Mouse (Mus musculus) bone marrow macrophage, adult 2 months (primary cell): ENCODE measurements around the gene A530064D06Rik. TPM values are rescaled to one million over a fixed set of nuclear protein-coding genes. Genes with fewer than 3 reads are reported as not detected.

Source experiments
- H3K27ac ChIP-seq: 2 replicates; pipeline ENCODE4 v1.5.1; 2012; ENCODE audit warnings: low read depth, low read length; ENCODE audit not compliant: insufficient read depth
- H3K4me1 ChIP-seq: 2 replicates; pipeline ENCODE4 v1.6.1; 2012; ENCODE audit warnings: low read length; ENCODE audit not compliant: control insufficient read depth, insufficient read depth
- H3K4me3 ChIP-seq: 2 replicates; pipeline ENCODE4 v1.5.1; 2012; ENCODE audit warnings: mild to moderate bottlenecking, low read length, moderate library complexity; ENCODE audit not compliant: insufficient read depth
- CTCF ChIP-seq: IDR thresholded peaks from 2 replicates; pipeline ENCODE4 v1.5.1; 2012; ENCODE audit warnings: low read depth, mild to moderate bottlenecking, low read length, moderate library complexity
- POLR2A ChIP-seq: IDR thresholded peaks from 2 replicates; pipeline ENCODE4 v1.6.1; 2012; ENCODE audit warnings: mild to moderate bottlenecking, low read depth, low read length, borderline replicate concordance
- polyA plus RNA-seq: library from polyadenylated mRNA; stranded (reverse); fragments of >200 nt; gene quantifications from 2 replicates; pipeline ENCODE4 v1.2.4, GENCODE M21; 2012; ENCODE audit not compliant: missing spikeins, insufficient read depth, insufficient read length

Gene A530064D06Rik
- polyA plus RNA-seq, 1 experiment = 14.9 TPM

DNA sequence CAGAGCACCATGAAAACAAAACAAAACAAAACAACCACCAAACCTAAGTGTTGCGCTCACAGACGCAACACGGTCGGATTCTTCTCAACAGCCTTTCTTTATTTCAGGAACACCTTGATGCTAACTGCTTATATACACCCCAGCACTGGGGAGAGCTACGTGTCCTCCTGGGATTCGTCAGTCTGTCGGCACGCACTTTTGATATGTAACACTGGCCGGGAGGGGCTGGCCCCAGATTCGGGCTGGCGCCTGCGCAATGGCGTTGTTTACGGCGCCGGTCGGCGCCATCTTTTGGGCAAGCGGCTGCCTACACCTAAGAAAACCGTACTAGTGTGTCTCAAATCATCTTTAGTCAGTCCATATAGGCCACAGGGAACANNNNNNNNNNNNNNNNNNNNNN, 46.6 kb downstream of the A530064D06Rik start:
- no peak overlapping the region for H3K4me3 ChIP-seq
- no peak overlapping the region for H3K27ac ChIP-seq
- H3K4me1 ChIP-seq = peaks cover 8% of the 10 kb centered on the region
- TF ChIP-seq CTCF = no peak
- TF ChIP-seq POLR2A = no peak

DNA sequence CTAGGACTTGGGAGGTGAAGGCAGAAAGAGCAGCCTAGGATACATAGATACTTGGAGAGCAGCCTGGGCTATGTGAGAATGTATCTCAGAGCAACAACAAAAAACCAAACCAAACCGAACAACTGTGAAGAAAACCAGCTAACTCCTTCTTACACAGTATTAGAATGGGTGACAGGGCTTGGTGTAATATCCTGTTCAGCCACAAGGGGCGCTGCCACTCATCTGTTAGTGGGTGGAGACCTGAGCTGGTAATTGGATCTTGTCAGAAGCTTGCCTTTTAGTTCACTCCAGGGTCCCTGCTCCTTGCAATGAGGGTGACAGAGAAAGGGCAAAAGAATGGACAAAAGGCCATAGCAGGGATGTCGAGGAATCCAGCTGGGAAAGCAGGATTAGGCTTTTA, 47.4 kb downstream of the A530064D06Rik start:
- no peak overlapping the region for H3K27ac ChIP-seq
- TF ChIP-seq POLR2A (no peak), CTCF (peak; percentile 48)
- H3K4me3 ChIP-seq = no peak overlapping the region
- H3K4me1 ChIP-seq = peaks cover 8% of the 10 kb centered on the region

DNA sequence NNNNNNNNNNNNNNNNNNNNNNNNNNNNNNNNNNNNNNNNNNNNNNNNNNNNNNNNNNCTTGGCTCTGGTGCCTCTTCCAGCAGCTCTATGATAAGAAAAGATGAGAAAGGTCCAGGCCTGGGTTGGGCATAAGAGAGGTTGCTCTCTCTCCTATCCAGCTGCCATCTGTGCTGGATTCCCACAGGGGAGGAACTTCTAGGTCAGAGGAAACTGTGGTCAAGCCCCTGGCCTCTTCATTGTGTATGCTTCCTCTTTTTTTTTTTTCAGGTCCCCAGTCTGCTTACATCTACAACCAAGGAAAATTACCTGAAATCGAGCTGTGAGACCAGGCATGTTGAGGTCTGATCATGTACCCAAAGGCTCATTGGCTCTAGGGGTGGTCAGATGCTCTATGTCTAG, 48.5 kb downstream of the A530064D06Rik start:
- H3K4me1 ChIP-seq = peaks cover 8% of the 10 kb centered on the region
- no peak for TF ChIP-seq CTCF
- no peak overlapping the region for H3K27ac ChIP-seq
- H3K4me3 ChIP-seq = no peak overlapping the region

DNA sequence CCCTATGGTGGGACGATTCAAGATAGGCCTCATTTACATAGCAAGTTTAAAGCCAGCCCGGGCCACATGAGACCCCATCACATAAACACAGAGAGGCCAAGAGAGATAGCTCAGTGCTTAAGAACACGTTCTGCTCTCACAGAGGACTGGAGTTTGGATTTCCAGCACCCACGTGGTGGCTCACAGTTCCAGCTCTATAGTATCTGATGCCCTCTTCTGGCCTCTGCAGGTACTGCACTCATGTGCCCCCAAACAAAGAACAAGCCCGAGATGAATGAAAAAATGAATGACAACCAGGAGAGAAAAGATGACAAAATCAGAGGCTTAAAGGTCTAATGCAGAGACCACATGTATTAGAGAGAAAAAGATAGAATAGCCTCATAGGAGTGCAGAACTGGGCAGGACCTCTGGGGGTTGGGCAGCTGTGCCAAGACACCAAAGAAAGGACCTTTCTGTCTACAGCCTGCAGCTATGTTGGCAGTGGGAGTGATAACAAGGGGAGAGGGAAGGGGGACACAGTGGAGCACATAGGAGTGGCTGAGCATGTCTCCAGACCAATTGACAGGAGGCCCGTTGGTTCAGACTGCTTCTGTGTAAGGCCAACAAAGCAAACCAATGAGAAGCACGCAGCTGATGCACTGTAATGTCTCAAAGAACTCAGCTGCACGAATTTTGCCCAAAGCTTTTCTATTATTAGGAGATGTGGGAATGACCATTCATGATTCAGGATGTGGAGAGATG, 56.4 kb downstream of the A530064D06Rik start:
- Histone ChIP-seq H3K4me1 (no peaks in the 10 kb centered on the region), H3K4me3 (no peak overlapping the region), H3K27ac (no peak overlapping the region)
- TF ChIP-seq POLR2A (no peak), CTCF (peak; percentile 46)

DNA sequence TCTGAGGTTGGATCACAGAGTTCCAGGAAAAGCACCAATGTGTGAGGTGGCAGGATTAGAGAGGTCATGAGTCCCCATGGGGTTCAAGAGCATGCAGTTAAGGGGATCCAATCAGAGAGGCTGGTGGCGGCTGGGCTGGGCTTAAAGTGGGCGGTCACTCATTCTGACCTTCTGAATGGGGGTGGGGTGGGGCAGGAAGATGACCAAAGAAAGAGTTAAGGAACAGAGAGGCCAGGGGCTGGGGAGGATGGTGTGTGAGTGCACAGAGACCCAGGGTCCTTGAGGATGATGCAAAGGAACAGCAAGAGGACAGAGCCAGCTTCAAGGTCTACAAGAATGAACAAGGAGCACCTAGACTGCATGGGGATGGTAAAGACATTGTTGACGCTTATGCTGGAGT, 58.6 kb downstream of the A530064D06Rik start:
- no peaks in the 10 kb centered on the region for H3K4me1 ChIP-seq
- H3K4me3 ChIP-seq = no peak overlapping the region
- TF ChIP-seq POLR2A (no peak), CTCF (no peak)
- H3K27ac ChIP-seq = no peak overlapping the region

DNA sequence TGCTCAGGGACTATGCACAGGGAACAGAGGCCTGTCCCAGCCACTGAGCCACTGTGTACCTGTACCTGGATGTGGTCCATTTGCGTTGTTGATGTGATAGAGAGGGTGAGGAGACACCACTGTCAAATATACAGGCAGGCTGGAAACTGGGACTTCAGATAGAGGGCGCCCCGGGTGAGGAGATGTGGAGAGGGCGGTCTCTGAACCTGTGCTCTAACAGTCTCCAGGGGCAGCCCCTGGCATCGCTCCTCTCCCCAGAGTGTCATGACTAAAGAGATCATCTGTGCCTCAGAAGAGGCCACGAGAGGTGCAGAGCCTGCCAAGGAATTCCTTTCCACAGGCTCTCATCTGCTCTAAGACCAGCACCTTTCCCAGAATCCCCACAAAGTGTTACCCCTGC, 59.2 kb downstream of the A530064D06Rik start:
- no peak overlapping the region for H3K27ac ChIP-seq
- no peaks in the 10 kb centered on the region for H3K4me1 ChIP-seq
- H3K4me3 ChIP-seq = no peak overlapping the region
- TF ChIP-seq POLR2A (no peak), CTCF (no peak)

DNA sequence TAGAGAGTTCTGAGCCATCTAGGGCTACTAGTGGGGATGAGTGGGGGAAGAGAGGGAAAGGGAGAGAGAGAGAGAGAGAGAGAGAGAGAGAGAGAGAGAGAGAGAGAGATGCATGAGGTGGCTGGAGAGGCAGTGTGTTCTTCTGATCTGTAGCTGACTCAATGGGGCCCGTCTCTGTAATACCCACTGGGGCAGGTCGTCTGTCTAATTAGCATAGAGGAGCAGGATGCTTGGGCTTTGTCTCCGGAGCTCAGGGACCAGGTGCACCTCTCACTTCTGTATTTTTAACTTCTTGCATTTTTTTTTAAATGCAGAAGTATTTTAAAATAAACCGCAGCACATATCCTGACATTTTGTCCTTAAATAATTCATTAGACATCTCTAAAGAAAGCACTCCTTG, 59.7 kb downstream of the A530064D06Rik start:
- Histone ChIP-seq H3K27ac (no peak overlapping the region), H3K4me1 (no peaks in the 10 kb centered on the region), H3K4me3 (no peak overlapping the region)
- no peak for TF ChIP-seq POLR2A

DNA sequence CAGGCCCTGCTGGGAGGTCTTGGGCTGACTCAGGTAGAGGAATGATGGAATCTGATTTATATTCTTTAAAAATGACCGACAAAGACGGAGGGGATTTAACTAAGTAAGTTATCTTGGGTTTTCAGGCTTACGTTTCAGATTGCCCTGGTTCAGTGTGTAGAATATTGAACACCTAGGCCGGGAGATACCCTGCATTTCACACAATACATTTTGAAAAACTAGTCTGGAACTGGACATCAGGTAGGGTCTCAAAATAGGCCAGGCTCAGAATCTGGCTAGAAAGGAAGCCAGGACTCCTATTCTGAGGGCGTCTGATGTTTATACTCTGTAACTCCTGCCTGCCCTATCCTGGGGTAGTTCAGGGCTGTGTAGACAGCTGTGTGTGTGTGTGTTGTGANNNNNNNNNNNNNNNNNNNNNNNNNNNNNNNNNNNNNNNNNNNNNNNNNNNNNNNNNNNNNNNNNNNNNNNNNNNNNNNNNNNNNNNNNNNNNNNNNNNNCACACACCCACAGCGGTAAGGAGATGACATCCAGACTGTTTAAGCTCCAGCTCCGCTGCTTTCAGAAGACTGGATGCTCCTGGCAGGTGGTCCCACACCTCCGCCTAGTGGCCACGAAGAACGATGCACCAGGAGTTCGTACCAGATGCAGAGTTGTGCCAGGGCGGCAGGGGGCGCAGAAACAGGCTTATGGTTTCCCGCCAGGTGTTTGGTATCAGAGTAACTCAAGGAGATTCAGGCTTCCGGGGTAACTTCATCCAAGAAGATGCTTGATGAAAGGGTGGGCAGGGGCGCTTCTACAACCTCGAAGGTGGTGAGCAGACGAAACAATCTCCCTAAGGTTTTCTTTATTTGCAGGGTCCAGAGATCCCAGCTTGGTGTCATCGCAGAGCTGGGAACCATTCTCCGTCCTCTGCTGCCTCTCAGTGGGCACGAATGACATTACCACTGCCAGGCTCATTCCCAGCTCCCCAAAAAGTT, 66.3 kb downstream of the A530064D06Rik start:
- no peak overlapping the region for H3K4me3 ChIP-seq
- no peaks in the 10 kb centered on the region for H3K4me1 ChIP-seq
- TF ChIP-seq POLR2A = no peak
- peak; percentile 97 for TF ChIP-seq CTCF
- H3K27ac ChIP-seq = no peak overlapping the region

DNA sequence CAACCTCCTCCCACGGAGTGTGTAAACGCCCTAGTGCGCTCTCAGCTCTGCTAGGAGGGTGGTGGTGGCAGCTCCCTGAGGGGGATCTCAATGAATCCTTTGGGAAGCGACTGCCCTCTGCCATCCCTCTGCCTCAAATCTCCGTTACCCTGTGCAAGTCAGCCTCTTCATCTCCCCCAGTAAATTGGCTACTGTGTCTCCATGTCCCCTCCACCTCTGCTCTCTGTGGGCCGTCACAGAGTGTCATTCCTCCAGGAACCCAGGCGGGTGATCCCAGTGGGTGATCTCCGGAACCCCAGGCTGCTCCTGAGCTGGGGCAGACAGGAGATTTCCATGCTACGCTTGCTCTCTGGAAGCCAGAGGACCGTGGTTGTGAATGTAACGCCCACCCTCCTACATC, 67.8 kb downstream of the A530064D06Rik start:
- Histone ChIP-seq H3K4me1 (no peaks in the 10 kb centered on the region), H3K27ac (no peak overlapping the region), H3K4me3 (no peak overlapping the region)
- no peak for TF ChIP-seq CTCF
- no peak for TF ChIP-seq POLR2A

Other genes with a start within 250 kb of the A530064D06Rik start
- gene Foxp4, start 242.6 kb downstream of the A530064D06Rik start, polyA plus RNA-seq = 5.2 and 6.0 TPM in 2 replicates
- not detected in 2 replicates for gene 1700122O11Rik, start 129.0 kb downstream of the A530064D06Rik start, polyA plus RNA-seq
- gene 1700067P10Rik, start 78.0 kb downstream of the A530064D06Rik start, polyA plus RNA-seq = not detected in 2 replicates
- not detected in 2 replicates for gene 9830107B12Rik, start 21.0 kb downstream of the A530064D06Rik start, polyA plus RNA-seq
- gene Trem1, start 65.5 kb upstream of the A530064D06Rik start, polyA plus RNA-seq = not detected in 2 replicates
- gene Trem3, start 80.5 kb upstream of the A530064D06Rik start, polyA plus RNA-seq = not detected in 2 replicates
- gene Treml4, start 97.0 kb upstream of the A530064D06Rik start, polyA plus RNA-seq = 0.45 and 0.63 TPM in 2 replicates
- gene Treml2, start 132.2 kb upstream of the A530064D06Rik start, polyA plus RNA-seq = 0.48 and 0.56 TPM in 2 replicates
- gene B430306N03Rik, start 148.9 kb upstream of the A530064D06Rik start, polyA plus RNA-seq = 18.8 and 19.0 TPM in 2 replicates
- 859 and 887 TPM in 2 replicates for gene Trem2, start 179.1 kb upstream of the A530064D06Rik start, polyA plus RNA-seq
- 7.6 TPM in 2 replicates for gene Treml1, start 192.6 kb upstream of the A530064D06Rik start, polyA plus RNA-seq
- gene Nfya, start 242.6 kb upstream of the A530064D06Rik start, polyA plus RNA-seq = 62.7 and 63.7 TPM in 2 replicates
- 29.3 and 38.4 TPM in 2 replicates for gene Oard1, start 242.7 kb upstream of the A530064D06Rik start, polyA plus RNA-seq